Mouse (Mus musculus) CH12.LX (cell line): ENCODE measurements at regions not wholly inside any gene's neighbourhood (a gene's known extent, or its start where the extent isn't known, plus 50 kb on each side); places are given as distances from the start of the nearest gene placed in this dataset.

Experiments
- CTCF ChIP-seq, 2 experiments: IDR thresholded peaks in 1 of 2; conservative IDR thresholded peaks in 1 of 2; 2 replicates each; pipeline ENCODE4 v1.5.1; 2011 to 2012; ENCODE audit warnings: low read depth in 2 of 2, low read length in 2 of 2, improper control_type of control experiment in 1 of 2, inconsistent platforms in 1 of 2, mild to moderate bottlenecking in 1 of 2, moderate library complexity in 1 of 2
- JUN ChIP-seq: IDR thresholded peaks from 2 replicates; pipeline ENCODE4 v1.6.1; 2011; ENCODE audit warnings: low read depth, mild to moderate bottlenecking, low read length, improper control_type of control experiment, moderate library complexity; ENCODE audit not compliant: insufficient read depth
- POLR2A ChIP-seq: IDR thresholded peaks from 2 replicates; pipeline ENCODE4 v1.6.1; 2011; ENCODE audit warnings: low read depth, mild to moderate bottlenecking, improper control_type of control experiment, low read length
- TCF12 ChIP-seq: IDR thresholded peaks from 2 replicates; pipeline ENCODE4 v1.6.1; 2014; ENCODE audit warnings: low read depth, mild to moderate bottlenecking, inconsistent platforms, low read length, improper control_type of control experiment
- ZC3H11A ChIP-seq: IDR thresholded peaks from 2 replicates; pipeline ENCODE4 v1.6.1; 2012; ENCODE audit warnings: low read depth, mild to moderate bottlenecking, inconsistent platforms, low read length, improper control_type of control experiment
- ZNF384 ChIP-seq: IDR thresholded peaks from 2 replicates; pipeline ENCODE4 v1.6.1; 2012; ENCODE audit warnings: low read depth, low read length, improper control_type of control experiment, inconsistent platforms

DNA sequence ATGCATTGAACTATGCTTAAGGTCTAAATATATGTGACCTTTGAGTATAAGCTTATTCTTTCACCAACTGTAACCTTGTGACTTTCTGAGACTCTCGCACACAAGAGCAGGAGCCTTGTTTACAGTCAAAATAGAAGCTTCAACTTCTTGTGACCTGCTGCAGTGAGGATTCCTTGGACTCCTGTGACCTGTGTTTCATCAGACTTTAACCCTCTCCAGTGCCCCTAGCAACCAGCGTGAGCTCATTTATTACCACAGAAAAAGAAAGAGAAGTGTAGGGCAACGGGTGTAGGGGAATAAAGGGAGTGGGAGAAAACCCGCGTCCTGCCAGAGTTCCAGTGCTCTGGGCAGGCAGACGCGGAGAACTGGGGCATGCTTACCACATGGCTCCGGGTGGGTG, 52.3 kb upstream of the Ptgfr start:
- TF ChIP-seq POLR2A (no peak), ZC3H11A (no peak), ZNF384 (no peak), TCF12 (no peak), CTCF (conservative IDR thresholded peaks at IDR 0.05 in 1 of 2, IDR thresholded peaks at IDR 0.05 in 1 of 2; ENCODE audit: low read depth in 2 of 2, low read length in 2 of 2) (no peak), JUN (no peak)
